Mouse (Mus musculus): Measurements from ENCODE around the gene Adat3. TPM values are rescaled to one million over a fixed set of nuclear protein-coding genes. Genes with fewer than 3 reads are reported as not detected.

The Adat3 gene
- total and polyA plus RNA-seq, 2 experiments from 2014 or later = 3.0 to 4.5 TPM

DNA sequence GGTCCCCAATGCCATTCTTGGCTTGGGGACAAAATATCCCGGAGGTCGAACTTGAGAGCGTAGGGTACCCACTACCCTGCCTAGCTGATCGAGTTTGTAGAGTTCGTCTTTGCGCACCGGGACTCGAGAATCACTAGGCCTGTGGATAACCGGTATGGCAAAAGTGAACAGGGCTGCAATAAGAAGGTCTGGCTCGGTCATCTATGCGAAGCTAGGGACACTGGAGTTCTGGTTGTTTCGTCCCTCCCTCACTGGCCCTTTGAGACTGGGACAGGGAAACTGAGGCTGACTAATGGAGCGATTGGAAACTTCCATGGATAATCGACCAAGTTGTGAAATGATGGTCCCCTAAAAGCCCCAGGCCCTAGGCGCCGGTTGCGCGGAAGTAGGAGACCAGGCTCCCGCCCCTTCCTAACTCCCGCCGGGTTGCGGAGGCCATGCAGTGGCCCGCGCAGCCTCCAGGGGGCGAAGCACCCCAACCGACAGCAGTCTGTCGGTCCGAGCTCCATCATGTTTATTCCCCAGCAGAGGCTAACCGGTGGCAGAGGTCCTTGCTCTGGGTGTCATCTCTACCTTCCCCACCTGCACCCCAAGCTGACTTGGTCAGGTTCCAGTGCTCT lies 24.4 kb upstream of the Adat3 start:
- peak overlapping the region; percentile 91 for H3K4me2 ChIP-seq (ENCODE audit: low read depth)
- peak overlapping the region; percentile 71 for H3K4me3 ChIP-seq (ENCODE audit: low read depth, low read length)
- peak; percentile 77 for DNase-seq
- WGBS = under 1% methylated on average over 29 of the region's 29 CpGs
- ATAC-seq = peak; percentile 21; the same call in 1 of the 2 replicates
- no peaks in the 10 kb centered on the region for H3K27me3 ChIP-seq (ENCODE audit: insufficient read depth, low read length)
- peak; percentile 81 for TF ChIP-seq CTCF (IDR thresholded peaks at IDR 0.05; ENCODE audit: low read depth)
- no peaks in the 10 kb centered on the region for H3K9me3 ChIP-seq (ENCODE audit: low read length)
- H3K36me3 ChIP-seq (ENCODE audit: insufficient read depth) = peaks cover 4% of the 10 kb centered on the region
- H3K4me1 ChIP-seq (ENCODE audit: insufficient read depth) = peaks cover 16% of the 10 kb centered on the region
- peak overlapping the region; percentile 81 for H3K9ac ChIP-seq
- H3K27ac ChIP-seq (ENCODE audit: low read depth, low read length) = peak overlapping the region; percentile 81

DNA sequence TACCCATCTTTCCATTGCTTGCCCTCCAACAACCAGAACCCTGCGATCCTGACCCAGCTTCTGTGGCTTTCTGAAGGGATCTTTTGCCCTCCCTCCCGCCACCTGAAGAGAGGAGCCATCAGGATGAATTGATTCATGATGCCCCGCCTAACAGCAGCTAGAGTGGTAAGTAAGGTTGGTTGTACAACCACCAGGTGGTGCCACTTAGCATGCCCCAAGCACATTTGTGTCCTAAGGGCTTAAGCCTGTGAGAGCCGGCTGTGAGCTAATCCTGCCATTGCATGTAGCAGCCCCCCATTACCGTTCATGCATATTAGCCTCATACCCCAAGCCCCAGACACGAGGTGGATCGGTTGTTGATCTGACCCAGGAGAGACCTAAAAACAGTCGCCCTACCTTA lies 23.8 kb upstream of the Adat3 start:
- H3K9me3 ChIP-seq (ENCODE audit: low read length) = no peaks in the 10 kb centered on the region
- no peak overlapping the region for H3K9ac ChIP-seq
- H3K27ac ChIP-seq (ENCODE audit: low read depth, low read length) = no peak overlapping the region
- H3K4me1 ChIP-seq (ENCODE audit: insufficient read depth) = peaks cover 16% of the 10 kb centered on the region
- H3K27me3 ChIP-seq (ENCODE audit: insufficient read depth, low read length) = no peaks in the 10 kb centered on the region
- H3K4me3 ChIP-seq (ENCODE audit: low read depth, low read length) = no peak overlapping the region
- ATAC-seq (no peak), DNase-seq (no peak)
- peak overlapping the region; percentile 91; the same call in 1 of the 2 replicates for H3K4me2 ChIP-seq (ENCODE audit: low read depth)
- 9% methylated on average over 8 of the region's 8 CpGs for WGBS
- TF ChIP-seq CTCF (IDR thresholded peaks at IDR 0.05; ENCODE audit: low read depth) = peak; percentile 66
- peaks cover 11% of the 10 kb centered on the region for H3K36me3 ChIP-seq (ENCODE audit: insufficient read depth)

DNA sequence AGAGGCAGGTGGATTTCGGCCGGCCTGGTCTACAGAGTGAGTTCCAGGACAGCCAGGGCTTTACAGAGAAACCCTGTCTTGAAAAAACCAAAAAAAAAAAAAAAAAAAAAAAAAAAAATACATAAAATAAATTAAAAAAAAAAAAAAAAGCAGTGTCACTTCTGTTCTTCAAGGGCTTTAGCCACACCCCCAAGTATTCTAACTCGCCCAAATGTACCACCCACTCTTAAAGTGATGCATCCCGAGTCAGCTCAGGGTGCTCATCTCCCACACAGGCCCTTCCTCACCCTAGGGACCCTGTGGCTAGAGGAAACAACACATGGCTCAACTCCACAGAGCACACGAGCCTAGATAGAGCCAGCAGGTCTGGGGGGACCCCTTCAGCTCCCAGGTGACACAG lies 19.6 kb upstream of the Adat3 start:
- DNase-seq (no peak), ATAC-seq (no peak)
- peaks cover 25% of the 10 kb centered on the region for H3K36me3 ChIP-seq (ENCODE audit: insufficient read depth)
- no peak overlapping the region for H3K4me3 ChIP-seq (ENCODE audit: low read depth, low read length)
- no peak overlapping the region for H3K9ac ChIP-seq
- no peaks in the 10 kb centered on the region; the same call in 1 of the 2 replicates for H3K4me1 ChIP-seq (ENCODE audit: insufficient read depth)
- H3K27ac ChIP-seq (ENCODE audit: low read depth, low read length) = no peak overlapping the region
- H3K9me3 ChIP-seq (ENCODE audit: low read length) = no peaks in the 10 kb centered on the region
- H3K27me3 ChIP-seq (ENCODE audit: insufficient read depth, low read length) = no peaks in the 10 kb centered on the region
- H3K4me2 ChIP-seq (ENCODE audit: low read depth) = no peak overlapping the region
- 83% methylated on average over 5 of the region's 5 CpGs for WGBS
- TF ChIP-seq CTCF (IDR thresholded peaks at IDR 0.05; ENCODE audit: low read depth) = no peak

DNA sequence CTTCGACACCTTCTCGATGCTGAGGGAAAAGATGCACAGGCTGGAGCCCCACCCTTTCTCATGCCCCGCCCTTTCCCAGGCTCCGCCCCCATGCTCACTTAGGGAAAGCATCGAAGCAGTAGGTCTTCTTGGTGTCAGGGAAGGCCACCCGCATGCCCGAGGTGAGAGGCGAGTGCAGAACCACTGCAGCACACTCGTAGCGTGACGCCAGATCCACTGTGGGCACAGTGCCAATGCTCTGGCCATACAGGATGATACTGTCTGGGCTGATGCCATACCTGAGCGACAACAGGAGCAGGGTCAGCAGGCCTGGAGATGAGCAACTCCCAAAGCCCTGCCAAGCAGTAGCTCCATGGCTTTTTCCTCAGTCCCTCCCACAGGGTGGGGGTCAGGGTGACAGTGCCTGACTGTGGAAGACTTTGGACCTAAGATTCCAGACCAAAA lies 18.6 kb upstream of the Adat3 start:
- ATAC-seq = no peak
- no peak for DNase-seq

DNA sequence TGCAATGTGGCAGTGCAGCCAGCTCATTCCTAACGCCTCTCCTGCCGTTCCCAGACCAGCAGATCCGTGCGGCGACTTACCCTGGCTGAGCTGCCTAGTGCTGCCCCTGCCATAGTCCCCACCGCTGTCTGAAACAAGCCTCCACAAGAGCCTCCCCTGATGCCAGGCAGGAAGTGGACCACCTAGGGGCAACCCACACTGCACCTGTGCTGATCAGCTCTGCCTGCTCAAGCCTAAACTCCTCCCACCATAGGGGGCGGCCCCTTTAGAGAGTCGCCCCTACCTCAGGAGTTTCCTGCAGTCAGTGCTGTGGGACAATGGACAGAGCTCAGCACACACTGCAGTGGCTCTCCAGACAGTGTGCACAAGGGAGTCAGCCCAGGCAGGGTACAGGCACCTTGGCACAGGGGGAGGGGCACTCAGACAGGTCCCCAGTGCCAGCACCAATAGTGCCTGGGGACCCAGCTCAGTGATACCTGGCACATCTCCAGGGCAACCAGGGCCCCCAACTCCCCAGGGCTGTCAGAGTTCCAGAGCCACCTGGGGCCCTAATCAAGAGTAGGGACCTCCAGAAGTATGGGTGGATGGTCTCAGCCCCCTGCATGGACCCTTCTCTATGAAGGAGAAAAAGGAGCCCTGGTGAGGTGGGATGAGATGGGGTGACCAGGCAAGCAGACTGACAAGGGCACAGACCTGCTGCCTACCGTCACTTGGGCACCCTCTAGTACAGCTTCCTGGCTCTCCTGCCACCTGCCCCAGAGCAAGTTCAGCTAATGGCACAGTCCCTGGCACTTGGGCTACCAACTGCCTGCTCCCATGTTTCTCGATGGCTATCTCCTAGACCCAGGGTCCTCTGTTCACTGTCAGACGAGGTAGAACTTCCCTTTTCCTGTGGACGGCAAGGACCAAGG lies 17.8 kb upstream of the Adat3 start:
- ATAC-seq = no peak
- H3K9me3 ChIP-seq (ENCODE audit: low read length) = no peaks in the 10 kb centered on the region
- TF ChIP-seq CTCF (IDR thresholded peaks at IDR 0.05; ENCODE audit: low read depth) = no peak
- H3K27me3 ChIP-seq (ENCODE audit: insufficient read depth, low read length) = no peaks in the 10 kb centered on the region
- H3K36me3 ChIP-seq (ENCODE audit: insufficient read depth) = peaks cover 25% of the 10 kb centered on the region
- H3K4me2 ChIP-seq (ENCODE audit: low read depth) = no peak overlapping the region
- no peak overlapping the region for H3K9ac ChIP-seq
- H3K4me1 ChIP-seq (ENCODE audit: insufficient read depth) = peaks cover 10% of the 10 kb centered on the region
- no peak for DNase-seq
- H3K4me3 ChIP-seq (ENCODE audit: low read depth, low read length) = no peak overlapping the region
- H3K27ac ChIP-seq (ENCODE audit: low read depth, low read length) = no peak overlapping the region
- 63% methylated on average over 12 of the region's 12 CpGs for WGBS

More for the DNA sequence above, 18.6 kb upstream of the Adat3 start:
- no peaks in the 10 kb centered on the region for H3K27me3 ChIP-seq (ENCODE audit: insufficient read depth, low read length)
- 63% methylated on average over 12 of the region's 12 CpGs for WGBS
- H3K9me3 ChIP-seq (ENCODE audit: low read length) = no peaks in the 10 kb centered on the region
- H3K36me3 ChIP-seq (ENCODE audit: insufficient read depth) = peaks cover 25% of the 10 kb centered on the region
- H3K4me1 ChIP-seq (ENCODE audit: insufficient read depth) = peaks cover 4% of the 10 kb centered on the region
- no peak overlapping the region for H3K4me2 ChIP-seq (ENCODE audit: low read depth)
- H3K9ac ChIP-seq = no peak overlapping the region
- H3K4me3 ChIP-seq (ENCODE audit: low read depth, low read length) = no peak overlapping the region
- TF ChIP-seq CTCF (IDR thresholded peaks at IDR 0.05; ENCODE audit: low read depth) = no peak
- no peak overlapping the region for H3K27ac ChIP-seq (ENCODE audit: low read depth, low read length)

DNA sequence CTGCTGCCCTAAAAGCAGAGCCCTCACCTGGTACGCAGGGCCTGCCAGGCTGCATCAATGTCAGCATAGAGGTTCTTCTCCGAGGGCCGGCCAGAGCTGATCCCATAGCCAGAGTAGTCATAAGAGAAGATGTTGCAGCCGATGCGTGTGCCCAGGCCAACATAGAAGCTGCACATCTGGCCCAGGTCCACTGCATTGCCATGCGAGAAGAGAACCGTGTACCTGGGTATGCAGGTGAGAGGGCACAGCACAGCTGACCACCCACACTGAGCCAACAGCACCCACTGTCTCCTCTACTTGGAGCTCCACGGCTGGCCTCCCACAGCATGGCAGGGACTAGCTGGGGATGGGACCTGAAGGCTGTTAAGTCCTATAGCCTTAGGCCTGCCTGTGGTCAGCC lies 17.1 kb upstream of the Adat3 start:
- DNase-seq (no peak), ATAC-seq (no peak)
- Histone ChIP-seq H3K4me3 (ENCODE audit: low read depth, low read length) (no peak overlapping the region), H3K9me3 (ENCODE audit: low read length) (no peaks in the 10 kb centered on the region), H3K4me2 (ENCODE audit: low read depth) (no peak overlapping the region), H3K9ac (no peak overlapping the region), H3K27me3 (ENCODE audit: insufficient read depth, low read length) (no peaks in the 10 kb centered on the region), H3K27ac (ENCODE audit: low read depth, low read length) (no peak overlapping the region), H3K4me1 (ENCODE audit: insufficient read depth) (peaks cover 10% of the 10 kb centered on the region), H3K36me3 (ENCODE audit: insufficient read depth) (peaks cover 25% of the 10 kb centered on the region)
- no peak for TF ChIP-seq CTCF (IDR thresholded peaks at IDR 0.05; ENCODE audit: low read depth)
- 94% methylated on average over 8 of the region's 8 CpGs for WGBS
